Mouse (Mus musculus) urinary bladder, postnatal 25 days (tissue): ENCODE data around the gene Rtbdn.
"Not testable (repeated sequence)": the region's sequence is repeated elsewhere in the genome, so short reads cannot be mapped to it uniquely, and the experiment has no call there.

Experiments
- DNase-seq: peaks from one replicate; pipeline ENCODE4 v3.0.0; 2022; ENCODE audit warnings: low spot score

Gene Rtbdn

DNA sequence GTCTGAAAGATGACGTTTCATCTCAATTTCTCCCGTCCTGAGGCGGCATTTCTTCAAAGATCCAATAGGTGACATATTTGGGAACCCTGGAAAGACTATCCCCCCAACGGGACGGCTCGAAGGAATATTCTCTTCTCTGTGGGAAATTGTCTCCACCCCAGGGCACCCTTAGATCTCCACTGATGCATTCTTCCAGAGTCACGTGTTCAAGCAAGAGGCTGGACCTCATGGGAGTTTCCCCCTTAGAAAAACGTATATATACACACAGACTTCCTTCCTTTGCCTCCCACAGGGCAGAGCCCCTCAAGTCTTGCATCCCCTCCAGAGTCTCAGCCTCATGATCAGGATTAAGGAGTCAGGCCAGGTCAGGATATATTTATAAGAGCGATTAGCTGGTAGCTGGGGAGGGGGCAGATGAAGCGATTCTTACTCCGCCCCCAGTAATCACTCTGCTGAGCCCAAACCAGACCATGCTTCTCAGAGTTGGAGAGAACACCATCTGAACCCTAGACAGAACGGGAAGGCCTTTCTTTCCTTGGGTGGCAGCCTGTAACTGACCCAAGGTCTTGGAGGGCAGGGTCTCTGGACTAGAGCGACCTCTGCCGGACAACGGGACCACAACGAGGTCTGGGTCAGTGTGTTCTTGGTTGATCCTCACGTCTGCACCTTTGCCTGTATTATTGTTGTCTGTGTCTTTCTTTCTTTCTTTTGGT is at the start of gene Rtbdn:
TSS of gene Rtbdn (plus strand) at position 464 of the 713 bp plus-strand sequence.
- no peak for DNase-seq

DNA sequence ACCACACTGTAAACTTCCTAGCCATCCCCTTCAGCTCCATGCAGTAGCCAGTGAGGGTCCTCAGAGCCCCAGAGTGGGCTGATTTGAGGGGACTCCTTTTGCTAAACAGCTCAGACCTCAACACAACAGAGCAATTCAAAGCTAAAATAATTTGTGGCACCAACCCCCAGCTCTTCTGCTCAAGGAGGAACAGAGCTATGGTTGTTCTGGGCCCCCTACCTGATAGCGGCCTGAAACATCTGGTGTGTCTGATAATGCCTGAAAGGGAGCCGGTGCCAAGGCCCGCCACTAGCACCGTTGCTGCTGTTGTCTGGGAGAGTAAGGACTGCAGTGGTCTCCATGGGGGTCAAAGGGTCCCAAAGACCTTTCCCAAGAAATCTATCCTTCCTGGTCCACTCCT is 45.7 kb upstream of the Rtbdn start:
- DNase-seq: no peak

DNA sequence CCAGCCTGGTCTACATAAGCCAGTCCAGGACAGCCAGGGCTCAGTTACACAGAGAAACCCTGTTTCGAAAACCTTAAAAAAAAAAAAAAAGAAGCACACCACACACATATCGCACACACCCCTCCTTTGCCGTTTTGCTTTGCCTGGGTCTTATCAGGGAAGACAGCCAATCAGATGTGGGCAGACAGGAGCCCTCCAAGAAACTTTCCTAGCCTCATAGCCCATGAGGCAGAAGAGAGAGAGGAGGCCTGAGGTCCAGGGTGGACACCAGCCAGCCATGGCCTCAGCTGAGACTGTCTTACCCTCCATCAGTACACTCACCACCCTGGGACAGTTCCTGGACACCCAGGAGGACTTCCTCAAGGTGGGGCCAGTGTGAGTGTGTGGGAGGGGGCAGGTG is 45.0 kb upstream of the Rtbdn start, which contains the start of gene Klf1:
TSS of gene Klf1 (plus strand) at position 177 of the 400 bp plus-strand sequence.
- DNase-seq: no peak

- no peak for DNase-seq
Observed at GRCm38 (mm10) chr8:84902367-84902919, 44.3 kb upstream of the Rtbdn start.

GRCm38 (mm10) chr8:84902920-84903661 is 43.7 kb upstream of the Rtbdn start:
- DNase-seq: peak; percentile 89

- DNase-seq: no peak
Observed at GRCm38 (mm10) chr8:84904351-84904750, 42.4 kb upstream of the Rtbdn start.

DNA sequence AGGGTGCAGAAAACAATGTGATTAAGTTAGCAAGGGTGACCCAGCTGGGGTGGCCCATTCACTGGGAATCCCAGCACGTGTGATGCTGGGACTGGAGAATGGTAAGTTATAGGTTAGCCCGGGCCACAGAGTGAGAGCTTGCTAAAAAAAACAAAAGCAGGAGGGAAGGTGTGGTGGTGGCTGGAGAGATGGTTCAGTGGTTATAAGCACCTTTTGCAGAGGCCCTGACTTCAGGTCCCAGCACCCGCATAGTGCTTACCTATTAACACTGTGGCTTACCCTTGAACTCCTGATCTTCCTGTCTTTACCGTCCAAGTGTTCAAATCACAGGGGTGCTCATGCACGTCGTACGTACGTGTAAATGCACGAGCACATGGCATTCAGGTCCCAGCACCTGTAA is 39.8 kb upstream of the Rtbdn start:
- no peak for DNase-seq

GRCm38 (mm10) chr8:84907493-84907892 is 39.3 kb upstream of the Rtbdn start:
- no peak for DNase-seq

DNA sequence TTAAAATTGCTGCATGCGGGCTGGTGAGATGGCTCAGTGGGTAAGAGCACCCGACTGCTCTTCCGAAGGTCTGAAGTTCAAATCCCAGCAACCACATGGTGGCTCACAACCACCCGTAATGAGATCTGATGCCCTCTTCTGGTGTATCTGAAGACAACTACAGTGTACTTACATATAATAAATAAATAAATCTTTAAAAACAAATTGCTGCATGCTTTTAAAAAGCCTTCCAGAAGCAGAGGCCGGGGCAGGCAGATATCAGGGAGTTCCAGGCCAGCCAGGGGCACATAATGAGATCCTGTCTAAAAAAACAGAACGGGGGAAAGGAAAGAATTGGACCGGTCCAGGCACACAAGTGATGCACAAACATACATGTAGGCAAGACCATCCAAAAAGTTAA is 38.8 kb upstream of the Rtbdn start:
- DNase-seq: not testable (repeated sequence)

GRCm38 (mm10) chr8:84908421-84909161 is 38.2 kb upstream of the Rtbdn start, which contains the start of gene Dnase2a:
Dnase2a (plus strand) TSS chr8:84908560.
- peak; percentile 83 for DNase-seq

DNA sequence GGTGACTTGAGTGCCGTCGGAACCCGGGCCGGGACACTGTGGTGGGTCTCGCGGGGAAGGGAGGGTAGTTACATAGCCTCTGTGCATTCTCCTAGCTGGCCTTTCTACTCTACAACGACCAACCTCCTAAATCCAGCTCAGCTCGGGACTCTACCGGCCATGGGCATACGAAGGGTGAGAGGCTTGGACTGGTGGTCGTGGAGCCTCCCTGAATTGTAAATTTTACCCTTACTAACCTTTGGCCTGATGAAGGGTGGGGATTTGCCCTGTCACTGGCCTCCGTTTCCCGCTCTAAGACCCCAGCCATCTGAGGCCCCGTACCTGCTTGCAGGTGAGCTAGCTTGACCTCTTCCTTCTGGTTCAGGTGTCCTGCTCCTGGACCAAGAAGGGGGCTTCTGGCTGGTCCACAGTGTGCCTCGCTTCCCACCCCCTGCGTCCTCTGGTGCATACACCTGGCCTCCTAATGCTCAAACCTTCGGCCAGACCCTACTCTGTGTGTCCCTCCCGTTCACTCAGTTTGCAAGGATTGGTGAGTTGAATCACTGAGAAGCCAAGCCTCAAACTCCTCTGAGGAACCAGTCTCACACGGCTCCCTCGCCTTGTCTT is 37.5 kb upstream of the Rtbdn start:
- DNase-seq: no peak

DNA sequence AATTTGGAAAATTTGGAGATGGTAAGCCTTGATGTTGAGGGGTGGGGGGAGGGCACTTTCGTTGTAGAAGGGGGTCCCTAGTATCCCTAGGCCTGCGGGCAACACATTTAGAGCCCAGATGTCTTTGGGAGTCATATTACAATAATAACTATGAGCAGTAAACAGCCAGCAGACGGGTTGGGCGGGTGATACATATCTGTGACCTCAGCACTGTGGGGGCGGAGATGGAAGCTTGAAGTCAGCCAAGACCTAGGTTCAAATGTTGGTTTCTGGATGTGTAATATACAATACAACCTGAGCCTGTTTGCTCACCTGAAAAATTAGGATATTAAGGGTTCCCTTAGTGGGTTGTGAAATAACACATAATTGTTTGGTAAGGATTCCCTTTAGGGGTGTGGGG is 36.8 kb upstream of the Rtbdn start:
- no peak for DNase-seq

GRCm38 (mm10) chr8:84910551-84910950 is 36.2 kb upstream of the Rtbdn start:
- DNase-seq: no peak

- no peak for DNase-seq
Observed at GRCm38 (mm10) chr8:84911854-84912253, 34.9 kb upstream of the Rtbdn start.

DNA sequence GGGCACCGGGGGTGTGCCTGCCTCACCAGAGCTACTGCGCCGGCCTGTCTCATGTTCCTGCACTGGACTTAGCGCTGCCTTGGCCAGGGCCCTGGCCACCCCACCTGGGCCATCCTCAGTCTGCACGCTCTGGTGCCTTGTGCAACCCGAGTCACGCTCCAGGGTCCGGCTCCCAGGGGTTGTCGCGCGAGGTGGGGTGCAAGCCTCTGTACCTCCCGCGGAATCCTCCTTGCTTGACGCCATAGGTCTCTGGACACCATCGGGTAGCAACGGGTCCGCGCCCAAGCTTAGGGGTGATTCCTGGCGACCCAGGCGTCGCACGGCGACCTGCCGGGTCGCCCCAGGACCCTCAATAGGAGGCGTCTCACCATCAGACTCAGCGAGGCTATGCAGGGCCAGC is 34.4 kb upstream of the Rtbdn start:
- no peak for DNase-seq

DNA sequence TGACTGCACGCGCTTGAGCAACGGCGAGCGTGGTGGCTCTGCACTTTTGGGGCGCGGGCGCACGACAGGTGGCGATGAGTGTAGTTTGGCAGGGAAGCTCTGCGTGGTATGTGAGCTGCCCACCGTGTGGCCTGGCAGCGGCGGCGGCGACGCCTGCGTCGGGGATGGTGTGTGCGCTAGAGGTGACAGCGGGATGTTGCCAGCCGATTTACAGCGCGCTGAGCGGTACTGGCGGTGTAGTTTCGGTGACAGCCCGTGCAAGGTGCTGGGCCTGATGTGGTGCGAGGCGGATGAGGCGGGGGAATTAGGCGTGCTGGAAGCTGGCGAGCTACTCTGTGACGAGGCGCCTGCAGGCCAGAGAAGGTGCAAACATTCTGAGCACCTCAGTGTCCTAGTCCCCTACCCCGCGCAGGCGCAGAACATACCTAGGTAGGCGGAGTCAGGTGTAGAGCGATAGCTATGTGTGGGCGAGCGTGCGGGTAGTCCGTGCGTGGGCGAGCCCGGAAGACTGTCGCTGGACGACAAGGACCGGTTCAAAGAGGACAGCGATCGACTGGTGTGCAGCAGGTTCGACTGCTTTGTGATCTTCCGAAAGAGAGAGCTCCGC is 33.8 kb upstream of the Rtbdn start:
- DNase-seq: peak; percentile 64

- DNase-seq: no peak
Observed at GRCm38 (mm10) chr8:84913502-84913900, 33.3 kb upstream of the Rtbdn start.

- DNase-seq: no peak
Observed at GRCm38 (mm10) chr8:84913960-84914359, 32.8 kb upstream of the Rtbdn start.

GRCm38 (mm10) chr8:84915269-84915668 is 31.5 kb upstream of the Rtbdn start:
- no peak for DNase-seq

- DNase-seq: no peak
Observed at GRCm38 (mm10) chr8:84917781-84918180, 29.0 kb upstream of the Rtbdn start.

DNA sequence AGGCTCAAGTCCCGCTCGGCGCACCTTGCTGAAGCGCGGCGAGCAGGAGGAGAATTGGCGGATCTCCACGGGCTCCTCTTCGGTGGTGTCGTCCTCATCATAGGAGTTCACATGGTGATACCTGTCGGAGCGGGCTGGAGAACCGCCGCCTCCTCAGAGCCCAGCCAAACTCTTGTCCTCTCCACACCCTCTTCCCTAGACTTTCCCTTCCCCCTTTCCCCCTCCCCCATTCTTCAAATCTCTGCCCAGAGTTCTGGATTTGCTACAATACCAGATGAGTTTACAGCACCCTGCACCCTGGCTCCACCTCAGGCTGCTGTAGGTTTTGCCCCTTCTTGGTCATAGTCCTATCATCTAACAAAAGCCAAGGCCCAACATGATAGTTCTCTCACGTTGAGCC is 28.1 kb upstream of the Rtbdn start:
- DNase-seq: no peak

DNA sequence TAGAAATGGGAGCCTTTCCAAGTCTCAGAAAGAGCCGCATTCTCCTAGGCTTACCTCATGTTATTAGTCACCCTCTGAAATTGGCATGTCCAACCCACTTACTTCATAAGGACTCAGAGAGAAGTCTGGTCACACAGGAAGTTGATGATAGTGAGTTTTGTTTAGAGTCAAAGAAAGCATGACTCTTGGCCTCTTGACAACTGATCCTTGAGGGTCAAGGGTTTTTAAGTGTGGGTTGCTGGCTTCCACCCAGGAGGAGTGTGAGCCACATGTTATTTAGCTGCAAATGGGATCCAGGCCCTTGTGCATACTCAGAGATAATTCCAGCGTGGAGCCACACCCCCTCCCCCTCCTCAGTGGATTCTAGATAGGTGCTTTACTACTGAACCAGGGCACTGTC is 25.2 kb upstream of the Rtbdn start:
- no peak for DNase-seq
